Mouse (Mus musculus) adrenal gland, adult 2 months (tissue): ENCODE results near the gene Prmt8. TPM values are rescaled to one million over a fixed set of nuclear protein-coding genes. Genes with fewer than 3 reads are reported as not detected.

Experiments
- DNase-seq: peaks from one replicate; pipeline ENCODE4 v3.0.0; 2021
- long read RNA-seq: library from polyadenylated mRNA; stranded (forward); transcript quantifications from one replicate; pipeline ENCODE4 v2.0.0, GENCODE M21; 2021
- polyA plus RNA-seq: library from polyadenylated mRNA; depleted of rRNA; stranded (reverse); fragments of >200 nt; gene quantifications from 2 replicates; pipeline ENCODE4 v1.2.3, GENCODE M21; 2012; rRNA removed
- total RNA-seq, 2 experiments: library from RNA; stranded (reverse); gene quantifications; 2 replicates each; pipeline ENCODE4 v1.2.3; 2021

The Prmt8 gene
- total RNA-seq (not detected), polyA plus RNA-seq (not detected in 2 replicates)
- long read RNA-seq: 0 reads

- DNase-seq: no peak
These were observed at the start of gene Prmt8 for GRCm38 (mm10) chr6:127769275-127770156. TSS of gene Prmt8 (minus strand) at chr6:127769472.

GRCm38 (mm10) chr6:127803046-127803729 is 33.9 kb upstream of the Prmt8 start:
- DNase-seq: no peak

GRCm38 (mm10) chr6:127802211-127802610 is 32.9 kb upstream of the Prmt8 start:
- DNase-seq: no peak

GRCm38 (mm10) chr6:127790023-127790422 is 20.8 kb upstream of the Prmt8 start:
- DNase-seq: no peak

GRCm38 (mm10) chr6:127770806-127771205 is 1.5 kb upstream of the Prmt8 start:
- no peak for DNase-seq

GRCm38 (mm10) chr6:127768621-127769274 is 524 bp downstream of the Prmt8 start:
- DNase-seq: peak; percentile 8

GRCm38 (mm10) chr6:127767706-127768493 is 1.4 kb downstream of the Prmt8 start:
- DNase-seq: peak; percentile 67

- no peak for DNase-seq
These were observed 2.0 kb downstream of the Prmt8 start for GRCm38 (mm10) chr6:127767201-127767705.

- no peak for DNase-seq
These were observed 2.6 kb downstream of the Prmt8 start for GRCm38 (mm10) chr6:127766641-127767200.

- no peak for DNase-seq
These were observed 3.1 kb downstream of the Prmt8 start for GRCm38 (mm10) chr6:127766041-127766604.

- no peak for DNase-seq
These were observed 3.7 kb downstream of the Prmt8 start for GRCm38 (mm10) chr6:127765573-127765972.

- DNase-seq: no peak
These were observed 11.0 kb downstream of the Prmt8 start for GRCm38 (mm10) chr6:127758264-127758663.

GRCm38 (mm10) chr6:127757667-127758167 is 11.6 kb downstream of the Prmt8 start:
- no peak for DNase-seq

GRCm38 (mm10) chr6:127756856-127757255 is 12.4 kb downstream of the Prmt8 start:
- DNase-seq: no peak

GRCm38 (mm10) chr6:127753228-127753627 is 16.0 kb downstream of the Prmt8 start:
- no peak for DNase-seq

- no peak for DNase-seq
These were observed 16.6 kb downstream of the Prmt8 start for GRCm38 (mm10) chr6:127752681-127753080.

- no peak for DNase-seq
These were observed 17.8 kb downstream of the Prmt8 start for GRCm38 (mm10) chr6:127751499-127751898.

GRCm38 (mm10) chr6:127748793-127749192 is 20.5 kb downstream of the Prmt8 start:
- no peak for DNase-seq

GRCm38 (mm10) chr6:127742290-127742689 is 27.0 kb downstream of the Prmt8 start:
- DNase-seq: no peak

- DNase-seq: no peak
These were observed 28.1 kb downstream of the Prmt8 start for GRCm38 (mm10) chr6:127741162-127741561.

- no peak for DNase-seq
These were observed 28.6 kb downstream of the Prmt8 start for GRCm38 (mm10) chr6:127740711-127741110.
